11 mouse cellular contexts compared by ENCODE assay signal in the genomic region with DNA sequence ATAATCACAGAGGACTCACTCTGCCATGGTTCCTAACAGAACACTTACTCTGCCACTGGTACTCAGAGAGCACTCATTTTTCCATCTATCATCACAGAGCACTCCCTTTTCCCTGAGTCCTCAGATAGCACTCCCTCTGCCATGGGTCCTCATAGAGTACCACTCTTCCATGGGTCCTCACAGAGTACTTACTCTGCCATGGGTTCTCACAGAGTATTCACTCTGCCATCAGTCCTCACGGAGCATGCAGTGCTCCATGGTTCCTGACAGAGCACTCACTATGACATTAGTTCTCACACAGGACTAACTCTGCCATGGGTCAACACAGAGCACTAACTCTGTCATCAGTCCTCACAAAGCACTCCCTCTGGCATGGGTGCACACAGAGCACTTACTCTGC.
"Had no signal": no experiment of that assay in that cellular context is flagged by ENCODE, and none has a peak within 500 bp of the region (broad histone marks: within the 10 kb centered on the region; RNA-seq: fewer than 3 reads in every experiment).

No protein-coding gene starts in this region.

- H3K4me2 ChIP-seq: liver, embryonic 13.5 days; midbrain, embryonic 11.5 days had no signal

- H3K4me1 ChIP-seq: liver, embryonic 13.5 days had no signal

- H3K36me3 ChIP-seq: liver, embryonic 13.5 days had no signal

- H3K9ac ChIP-seq: liver, embryonic 13.5 days had no signal

- DNase-seq: kidney, adult 9 months; kidney, postnatal 14 days; kidney, postnatal 4 days; left cerebral cortex, postnatal 4 days; liver, embryonic 13.5 days; lung, adult 2 months; lung, postnatal 14 days; lung, postnatal 4 days; thymus, postnatal 36 days had no signal

- H3K27me3 ChIP-seq: liver, embryonic 13.5 days had no signal

- H3K4me3 ChIP-seq: liver, embryonic 13.5 days had no signal

- ATAC-seq: midbrain, embryonic 16.5 days had no signal

- H3K27ac ChIP-seq: liver, embryonic 13.5 days had no signal
